Mouse (Mus musculus): ENCODE results near the gene Prr13. TPM values are rescaled to one million over a fixed set of nuclear protein-coding genes. Genes with fewer than 3 reads are reported as not detected.
A peak's percentile ranks its signal among the peaks of the same experiment; 100 is the strongest.

The Prr13 gene
- total RNA-seq, 4 experiments from 2014 or later = 42.3 to 53.7 (median 44.3) TPM

DNA sequence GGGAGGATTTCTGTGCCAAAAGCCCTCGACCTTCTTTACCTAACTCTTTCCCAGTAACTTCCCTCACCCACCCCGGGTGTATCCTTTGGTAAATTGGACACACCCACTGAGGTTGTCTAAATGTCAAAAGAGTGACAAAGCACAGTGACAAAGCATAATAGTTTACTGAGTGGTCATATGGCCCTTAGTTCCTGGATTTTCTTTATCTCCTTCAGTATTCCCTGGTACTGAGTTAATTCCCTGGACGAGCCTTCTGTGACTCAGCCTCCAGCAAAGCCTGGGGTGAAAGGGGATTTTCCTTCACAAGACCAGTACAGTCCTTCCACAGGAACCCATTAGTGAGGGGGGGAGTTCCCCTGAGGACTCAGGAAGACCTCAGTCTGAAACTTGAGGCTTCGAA, 2.1 kb downstream of the Prr13 start:
- DNase-seq (ENCODE audit: low spot score in 2 of 2) = no peak

DNA sequence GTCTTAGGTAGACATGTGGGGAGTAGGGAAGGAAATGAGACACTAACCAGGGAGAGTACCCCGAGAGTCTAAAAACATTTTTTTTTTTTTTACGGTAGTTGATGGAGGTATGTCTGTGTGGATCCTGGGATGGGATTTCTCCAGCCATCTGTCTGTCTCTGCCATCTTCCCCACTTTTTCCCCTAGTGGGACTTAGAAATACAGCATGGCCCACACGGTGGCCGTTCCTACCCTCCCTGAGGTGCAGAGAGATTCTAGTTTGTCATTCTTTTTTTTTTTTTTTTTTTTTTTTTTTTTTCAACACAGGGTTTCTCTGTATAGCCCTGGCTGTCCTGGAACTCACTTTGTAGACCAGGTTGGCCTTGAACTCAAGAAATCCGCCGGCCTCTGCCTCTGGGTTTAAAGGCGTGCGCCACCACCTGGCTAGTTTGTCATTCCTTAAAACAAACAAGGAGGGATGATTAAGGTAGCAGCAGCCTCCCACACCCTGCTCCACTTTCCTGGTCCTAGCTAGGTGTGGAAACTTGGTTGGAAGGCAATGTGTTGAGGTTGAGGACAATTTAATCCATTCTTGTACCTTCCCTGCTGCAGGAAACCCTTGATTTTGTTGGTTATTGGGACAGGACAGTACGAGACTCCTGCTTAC, 2.7 kb downstream of the Prr13 start:
- DNase-seq (ENCODE audit: low spot score in 2 of 2) = no peak

DNA sequence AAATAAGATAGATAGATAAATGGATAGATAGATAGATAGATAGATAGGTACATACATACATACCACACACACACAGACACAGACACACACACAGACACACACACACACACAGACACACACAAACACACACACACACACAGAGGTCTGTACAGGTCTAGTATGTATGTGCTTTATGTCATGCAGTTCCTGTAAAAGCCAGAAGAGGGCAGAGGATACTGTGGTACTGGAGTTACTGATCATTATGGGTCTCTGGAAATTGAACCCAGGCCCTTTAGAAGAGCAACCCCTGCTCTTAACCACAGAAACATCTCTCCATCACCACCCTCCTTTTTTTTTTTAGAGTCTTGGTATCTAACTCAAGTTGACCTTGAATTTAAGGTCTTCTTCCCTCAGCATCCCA, 4.8 kb downstream of the Prr13 start:
- DNase-seq (ENCODE audit: low spot score in 2 of 2) = no peak

DNA sequence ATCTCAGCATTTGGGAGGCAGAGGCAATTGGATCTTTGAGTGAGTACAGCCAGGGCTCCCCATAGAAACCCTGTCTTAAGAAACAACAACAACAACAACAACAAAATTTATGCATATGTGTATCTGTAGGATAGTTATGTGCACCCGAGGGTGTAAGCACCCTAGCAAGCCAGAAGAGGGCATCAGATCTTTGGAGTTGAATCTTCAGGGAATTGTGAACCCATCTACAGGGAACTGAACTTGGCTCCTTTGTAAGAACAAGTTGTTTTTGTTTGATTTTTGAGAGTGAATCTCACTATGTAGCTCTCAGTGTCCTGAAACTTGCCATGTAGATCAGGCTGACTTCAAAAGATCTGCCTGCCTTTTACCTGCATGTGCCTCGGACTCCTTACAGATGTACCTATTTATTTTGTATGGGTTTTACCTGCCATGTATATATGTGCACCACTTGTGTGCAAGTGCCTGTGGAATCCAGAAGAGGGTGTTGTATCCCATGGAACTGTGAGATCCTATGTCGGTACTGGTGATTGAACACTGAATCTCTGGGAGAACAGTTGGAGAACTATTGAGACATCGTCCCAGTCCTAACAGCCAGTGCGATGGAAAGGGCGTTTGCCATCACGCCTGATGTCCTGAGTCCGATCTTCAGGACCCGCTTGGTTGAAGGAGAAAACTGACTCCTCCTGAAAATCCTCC, 10.0 kb downstream of the Prr13 start:
- DNase-seq (ENCODE audit: low spot score in 2 of 2) = no peak

DNA sequence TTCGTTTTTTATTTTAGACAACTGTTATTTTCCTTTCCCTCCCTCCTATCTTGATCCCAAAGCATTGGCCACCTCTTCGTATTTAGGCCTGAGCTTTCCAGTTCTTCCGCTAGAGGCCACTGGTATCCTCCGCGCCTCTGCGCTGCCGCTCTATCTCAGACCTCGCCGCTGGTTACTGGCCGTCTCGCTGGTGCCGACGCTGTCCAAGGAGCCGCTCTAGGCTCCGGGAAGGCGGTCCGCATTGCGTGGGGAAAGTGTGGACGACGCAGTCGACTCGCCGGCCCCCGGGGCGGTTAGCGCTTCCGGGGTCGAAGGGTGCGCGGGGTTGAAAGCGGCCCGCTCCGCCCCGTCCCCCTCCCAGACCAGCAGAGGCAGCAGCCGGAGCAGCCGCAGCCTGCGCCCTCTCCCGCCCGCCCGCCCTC, 11.4 kb downstream of the Prr13 start, which contains the start of gene Pcbp2:
Pcbp2 (plus strand) TSS at position 357 of the 422 bp plus-strand sequence.
- DNase-seq (ENCODE audit: low spot score in 2 of 2) = peak; percentile 80 to 96

DNA sequence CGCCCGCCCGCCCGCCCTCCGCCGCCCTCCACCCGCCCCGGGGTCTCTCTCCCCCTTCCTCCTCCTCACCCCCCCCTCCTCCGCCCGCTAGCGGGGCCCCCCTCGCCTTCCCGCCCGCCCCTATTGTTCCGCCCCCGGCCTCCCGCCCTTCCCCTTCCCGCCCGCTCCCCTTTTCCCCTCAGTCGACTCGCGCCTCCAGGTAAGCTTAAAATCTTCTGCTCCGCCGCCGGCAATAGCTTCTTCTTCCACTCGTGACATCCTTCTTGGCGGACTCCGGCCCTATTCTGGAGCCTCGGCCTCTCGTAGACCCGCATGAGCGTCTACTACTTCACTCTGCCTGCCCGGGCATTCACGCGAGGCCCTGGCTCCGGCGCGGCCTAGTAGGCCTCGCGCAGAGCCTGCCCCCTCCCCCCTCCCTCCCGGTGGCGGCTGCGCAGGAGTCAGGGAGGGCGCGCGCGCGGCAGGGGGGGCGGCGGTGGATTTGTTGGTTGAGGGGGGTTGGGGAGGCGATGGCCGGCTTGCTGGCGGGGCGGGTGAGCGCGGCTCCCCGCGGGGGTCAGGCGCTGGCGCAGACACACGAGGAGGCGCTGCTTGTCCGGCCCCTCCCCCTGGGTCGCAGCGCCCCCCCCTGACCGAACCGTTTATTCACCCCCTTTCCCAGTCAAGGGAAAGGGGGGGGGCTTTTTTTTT, 11.9 kb downstream of the Prr13 start:
- peak; percentile 67 to 78 for DNase-seq (ENCODE audit: low spot score in 2 of 2)

DNA sequence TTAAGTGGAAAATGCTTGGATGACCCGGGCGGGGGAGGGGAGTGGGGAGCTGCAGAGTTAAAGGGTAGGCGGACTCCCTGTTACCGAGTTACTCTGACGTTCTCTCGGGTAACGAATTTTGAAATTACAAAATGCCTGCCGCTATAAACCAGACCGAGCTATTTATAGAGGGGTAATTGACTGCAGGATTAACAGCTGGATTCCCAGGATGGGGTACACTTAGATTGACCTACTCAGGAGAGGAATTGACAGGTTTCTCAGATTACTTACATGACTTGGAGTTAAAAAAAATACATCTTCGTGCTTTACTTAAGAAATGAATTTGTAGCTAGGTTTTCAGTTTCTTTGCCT, 12.4 kb downstream of the Prr13 start:
- no peak for DNase-seq (ENCODE audit: low spot score in 2 of 2)

DNA sequence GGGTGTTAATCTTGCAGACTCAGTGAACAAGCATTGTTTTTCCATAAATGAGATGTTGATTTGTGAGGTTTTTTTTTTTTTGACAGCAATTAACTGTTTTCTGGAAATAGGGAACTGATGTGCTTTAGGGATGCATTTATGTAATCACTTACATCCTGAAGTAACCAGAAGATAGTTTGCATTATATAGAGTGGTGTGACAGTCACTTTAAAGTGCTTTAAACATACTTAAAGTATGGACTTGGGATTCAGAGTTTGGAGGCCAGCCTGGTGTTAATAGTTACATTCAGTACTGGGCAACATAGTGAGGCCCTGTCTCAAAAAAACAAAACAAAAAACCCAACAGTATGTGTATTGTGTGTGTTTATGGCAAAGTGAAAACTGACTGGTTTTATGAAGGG, 12.9 kb downstream of the Prr13 start:
- no peak for DNase-seq (ENCODE audit: low spot score in 2 of 2)

DNA sequence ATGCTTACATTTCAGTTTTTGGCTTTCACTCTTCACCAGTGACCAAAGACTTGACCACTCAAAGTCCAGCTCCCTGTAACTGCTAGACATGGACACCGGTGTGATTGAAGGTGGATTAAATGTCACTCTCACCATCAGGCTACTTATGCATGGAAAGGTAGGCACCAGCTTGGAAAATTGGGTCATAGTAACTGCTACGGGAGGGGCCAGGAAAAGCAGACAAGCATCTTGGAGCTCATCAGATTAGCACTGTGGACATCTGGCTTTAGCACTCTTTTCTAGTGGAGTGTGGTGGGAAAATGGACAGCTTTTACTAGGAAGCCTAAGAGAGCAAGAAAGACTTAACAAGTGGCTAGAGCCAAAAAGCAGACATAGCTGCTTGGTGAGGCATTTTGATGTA, 14.4 kb downstream of the Prr13 start:
- DNase-seq (ENCODE audit: low spot score in 2 of 2) = no peak

DNA sequence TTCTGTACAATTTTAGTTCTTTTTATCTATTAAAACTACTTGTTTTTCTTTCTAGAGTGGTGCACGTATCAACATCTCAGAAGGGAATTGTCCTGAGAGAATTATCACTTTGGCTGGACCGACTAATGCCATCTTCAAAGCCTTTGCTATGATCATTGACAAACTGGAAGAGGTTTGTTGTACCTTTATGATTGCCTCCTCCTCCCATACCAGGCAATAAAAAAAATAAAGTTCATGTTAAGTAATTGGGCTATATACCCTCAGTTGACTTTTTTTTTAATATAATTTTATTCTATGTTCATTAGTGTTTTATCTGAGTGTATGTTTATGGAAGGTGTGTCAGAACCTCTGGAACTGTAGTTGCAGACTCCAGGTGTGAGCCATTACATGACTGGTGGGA, 15.7 kb downstream of the Prr13 start:
- no peak for DNase-seq (ENCODE audit: low spot score in 2 of 2)

DNA sequence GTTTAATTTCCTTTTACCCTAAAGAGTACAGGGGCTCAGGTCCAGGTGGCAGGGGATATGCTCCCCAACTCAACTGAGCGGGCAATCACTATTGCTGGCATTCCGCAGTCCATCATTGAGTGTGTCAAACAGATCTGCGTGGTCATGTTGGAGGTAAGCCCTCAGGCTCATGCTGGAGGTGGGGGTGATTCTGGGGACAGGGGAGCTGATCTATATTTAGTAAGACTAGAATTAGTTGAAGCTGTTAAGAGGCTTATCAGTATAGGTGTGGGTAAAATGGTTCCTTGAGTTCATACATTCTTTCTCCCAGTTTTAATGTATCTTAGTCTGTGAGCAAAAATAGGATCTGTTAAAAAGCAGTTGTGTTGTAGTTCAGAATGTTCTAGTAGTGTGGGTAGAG, 24.3 kb downstream of the Prr13 start:
- DNase-seq (ENCODE audit: low spot score in 2 of 2) = no peak

DNA sequence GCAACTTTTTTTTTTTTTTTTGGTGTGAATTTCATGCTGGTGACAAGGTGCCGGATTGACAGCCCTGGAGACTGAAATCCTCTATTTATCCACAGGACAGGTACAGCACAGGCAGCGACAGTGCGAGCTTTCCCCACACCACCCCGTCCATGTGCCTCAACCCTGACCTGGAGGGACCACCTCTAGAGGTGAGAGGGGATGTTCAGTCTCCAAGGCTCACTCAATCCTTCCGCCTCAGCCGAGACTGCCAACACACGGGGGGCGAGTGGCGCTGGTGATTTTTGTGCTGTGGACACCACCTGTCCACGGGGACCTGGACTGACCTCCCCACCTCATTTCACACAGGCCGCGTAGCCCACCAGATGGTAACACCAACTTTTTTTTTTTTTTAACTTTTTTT, 27.0 kb downstream of the Prr13 start:
- no peak for DNase-seq (ENCODE audit: low spot score in 2 of 2)

DNA sequence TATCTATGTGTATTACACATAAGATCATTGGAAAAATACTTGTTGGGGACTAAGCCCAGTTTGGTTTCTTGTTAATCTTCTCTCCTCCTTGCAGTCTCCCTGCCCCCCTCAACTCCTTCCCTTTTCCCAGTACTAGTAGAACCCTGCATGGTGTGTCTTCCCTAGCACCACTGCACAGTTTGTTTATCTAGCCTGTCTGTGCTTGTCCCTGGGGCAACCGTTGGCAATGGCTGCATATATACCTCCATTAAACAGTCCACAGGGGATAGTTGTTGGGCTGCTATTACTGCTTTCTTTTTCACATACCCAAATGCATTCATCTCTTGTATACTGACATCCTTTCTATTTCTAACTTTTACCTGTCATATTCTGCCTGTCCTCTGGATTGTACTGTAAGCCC, 28.8 kb downstream of the Prr13 start:
- no peak for DNase-seq (ENCODE audit: low spot score in 2 of 2)

DNA sequence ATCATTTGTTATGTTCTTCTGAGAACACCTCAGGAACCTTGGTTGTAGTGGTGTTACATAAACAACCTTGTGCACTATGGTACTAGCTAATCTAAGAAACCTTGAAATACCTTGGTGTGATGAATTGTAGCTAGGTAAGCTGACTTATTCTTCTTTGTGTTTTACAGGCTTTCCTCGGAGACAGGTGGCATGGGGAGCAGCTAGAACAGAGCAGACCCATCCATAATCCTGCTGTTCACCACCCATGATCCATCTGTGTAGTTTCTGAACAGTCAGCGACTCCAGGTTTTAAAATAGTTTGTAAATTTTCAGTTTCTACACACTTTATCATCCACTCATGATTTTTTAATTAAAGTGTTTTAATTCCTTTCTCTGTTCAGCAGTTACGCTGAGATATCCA, 39.5 kb downstream of the Prr13 start:
- no peak for DNase-seq (ENCODE audit: low spot score in 2 of 2)

DNA sequence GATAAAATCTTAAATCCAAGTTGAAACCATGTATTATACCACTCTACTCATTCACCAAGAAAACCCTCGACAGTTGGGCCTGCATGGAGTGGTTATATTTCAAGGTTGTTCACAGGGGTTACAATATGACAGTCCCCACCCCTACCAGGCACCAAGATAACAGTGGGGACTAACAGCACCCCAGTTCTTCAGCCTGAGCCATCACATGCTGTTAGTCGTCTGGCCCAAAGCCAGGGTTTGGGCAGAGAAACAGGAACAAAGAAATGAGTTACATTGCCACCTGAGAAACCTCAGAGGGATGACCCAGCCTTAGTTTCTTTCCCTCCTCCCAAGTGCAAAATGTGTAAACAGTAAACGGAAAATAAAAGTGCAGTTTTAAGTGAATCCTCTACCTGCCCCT, 40.5 kb downstream of the Prr13 start:
- DNase-seq (ENCODE audit: low spot score in 2 of 2) = no peak

DNA sequence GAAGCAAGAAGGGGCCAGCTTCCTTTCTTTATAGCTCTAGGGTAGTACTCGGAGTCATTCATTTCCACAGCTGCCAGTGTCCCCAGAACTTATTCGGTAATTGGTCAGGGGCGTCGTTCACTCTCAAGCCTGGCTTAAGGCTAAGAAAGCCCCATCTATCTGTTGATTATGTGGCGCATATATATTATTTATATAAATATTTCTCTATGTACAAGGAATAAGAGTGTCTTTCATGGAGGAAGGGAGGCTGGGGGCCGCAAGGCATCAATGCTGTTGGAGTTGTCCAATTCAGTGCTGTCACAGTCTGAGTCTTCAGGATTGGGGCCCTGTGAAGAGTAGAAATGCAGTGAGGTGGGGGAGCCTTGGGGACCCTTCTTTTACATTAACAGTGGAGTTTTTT, 41.0 kb downstream of the Prr13 start:
- no peak for DNase-seq (ENCODE audit: low spot score in 2 of 2)

DNA sequence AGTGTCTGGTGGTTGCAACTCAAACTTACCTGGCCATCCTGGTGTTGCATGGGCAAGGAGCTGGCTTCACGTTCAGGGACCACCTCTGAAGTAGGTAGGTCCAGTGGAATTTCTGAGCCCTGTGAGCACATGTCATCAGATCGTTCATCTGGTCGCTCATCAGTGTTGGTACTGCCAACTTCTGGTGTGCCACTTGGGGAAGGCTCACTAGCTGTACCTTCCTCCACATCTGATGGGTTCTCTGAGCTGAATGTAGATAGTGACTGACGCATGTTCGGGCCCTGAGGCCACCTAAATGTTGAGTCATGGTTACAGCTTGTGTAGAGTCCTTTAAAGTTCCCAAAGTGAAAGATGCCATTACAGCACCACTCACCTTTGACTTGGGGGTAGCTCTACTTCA, 41.7 kb downstream of the Prr13 start:
- DNase-seq (ENCODE audit: low spot score in 2 of 2) = no peak

DNA sequence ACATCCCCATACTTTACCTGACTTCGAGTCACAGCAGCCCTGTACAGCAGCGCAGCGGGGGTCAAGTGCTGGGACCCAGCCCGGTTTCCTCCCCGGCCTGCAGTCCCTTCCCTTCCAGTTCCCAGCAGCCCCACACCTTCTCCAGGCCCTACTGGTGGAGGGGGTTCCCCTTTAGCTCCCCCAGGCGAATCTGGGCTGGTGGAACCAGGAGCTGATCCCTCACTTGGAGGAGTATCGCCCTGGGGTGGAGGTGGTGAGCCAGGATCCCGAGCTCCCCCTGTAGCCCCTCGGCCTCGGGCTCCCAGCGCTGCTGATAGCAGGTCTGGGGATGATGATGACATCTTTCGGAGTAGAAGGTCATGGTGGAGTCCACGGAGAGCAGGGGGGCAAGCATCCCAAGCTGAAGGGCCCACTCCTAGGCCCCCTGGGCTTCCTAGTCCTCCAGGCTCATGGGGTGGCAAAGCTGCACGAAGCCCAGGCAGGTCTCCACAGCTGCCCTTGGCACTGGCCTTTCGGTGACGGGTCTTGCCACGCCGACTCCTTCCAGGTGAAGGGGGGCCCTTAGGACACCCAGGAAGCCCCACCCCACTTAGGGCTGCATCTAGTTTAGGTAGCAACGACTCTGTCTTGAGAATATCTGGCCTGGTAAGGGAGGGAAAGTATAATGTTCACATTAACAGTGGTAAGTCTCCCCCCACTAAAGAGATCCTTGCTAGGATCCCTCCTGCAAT, 42.4 kb downstream of the Prr13 start:
- no peak for DNase-seq (ENCODE audit: low spot score in 2 of 2)

DNA sequence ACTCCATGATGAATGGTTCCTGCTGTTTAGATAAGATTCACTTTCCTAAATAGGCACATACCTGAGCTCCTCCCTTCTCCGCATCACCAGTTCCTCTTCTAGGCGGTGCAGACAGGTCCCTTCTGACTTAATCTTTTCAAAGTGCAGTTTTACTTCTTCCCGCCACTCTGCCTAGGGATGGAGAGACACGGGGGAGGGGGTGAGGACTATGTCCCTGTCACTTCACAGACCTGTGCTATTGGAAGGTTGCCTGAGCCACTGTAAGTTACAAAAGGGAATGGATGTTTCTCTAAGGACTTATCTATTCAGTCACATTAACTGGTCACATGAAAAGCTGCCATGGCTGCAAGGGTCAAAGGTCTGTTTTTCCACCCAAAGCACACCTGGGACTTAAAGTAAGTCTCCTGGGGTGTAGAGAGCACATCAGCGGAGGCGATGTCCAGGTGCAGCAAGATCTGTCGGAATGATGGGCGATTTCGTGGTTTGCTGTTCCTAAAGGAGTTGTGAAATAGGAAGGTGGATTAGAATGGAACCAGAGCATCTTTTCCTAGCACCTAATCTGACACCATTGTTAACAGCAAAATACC, 43.5 kb downstream of the Prr13 start:
- no peak for DNase-seq (ENCODE audit: low spot score in 2 of 2)

DNA sequence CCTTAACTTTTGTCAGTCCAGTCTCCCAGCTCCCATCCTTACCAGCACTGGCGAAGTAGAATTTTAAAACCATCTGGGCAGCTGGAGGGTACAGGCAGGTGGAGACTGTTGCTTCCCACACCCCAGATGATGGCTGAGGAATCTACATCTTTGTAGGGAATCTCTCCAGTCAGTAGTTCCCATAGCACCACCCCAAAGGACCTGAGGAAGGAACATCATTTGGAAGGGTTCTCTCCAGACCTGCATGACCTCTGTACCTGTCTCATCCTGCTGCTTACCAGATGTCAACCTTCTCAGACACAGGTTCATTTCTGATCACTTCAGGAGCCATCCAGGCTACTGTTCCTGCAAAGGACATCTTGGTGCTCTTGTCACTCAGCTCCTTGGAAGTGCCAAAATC, 44.6 kb downstream of the Prr13 start, which contains the start of gene Gm10337:
Gm10337 (plus strand) TSS at position 276 of the 400 bp plus-strand sequence.
- DNase-seq (ENCODE audit: low spot score in 2 of 2) = no peak

DNA sequence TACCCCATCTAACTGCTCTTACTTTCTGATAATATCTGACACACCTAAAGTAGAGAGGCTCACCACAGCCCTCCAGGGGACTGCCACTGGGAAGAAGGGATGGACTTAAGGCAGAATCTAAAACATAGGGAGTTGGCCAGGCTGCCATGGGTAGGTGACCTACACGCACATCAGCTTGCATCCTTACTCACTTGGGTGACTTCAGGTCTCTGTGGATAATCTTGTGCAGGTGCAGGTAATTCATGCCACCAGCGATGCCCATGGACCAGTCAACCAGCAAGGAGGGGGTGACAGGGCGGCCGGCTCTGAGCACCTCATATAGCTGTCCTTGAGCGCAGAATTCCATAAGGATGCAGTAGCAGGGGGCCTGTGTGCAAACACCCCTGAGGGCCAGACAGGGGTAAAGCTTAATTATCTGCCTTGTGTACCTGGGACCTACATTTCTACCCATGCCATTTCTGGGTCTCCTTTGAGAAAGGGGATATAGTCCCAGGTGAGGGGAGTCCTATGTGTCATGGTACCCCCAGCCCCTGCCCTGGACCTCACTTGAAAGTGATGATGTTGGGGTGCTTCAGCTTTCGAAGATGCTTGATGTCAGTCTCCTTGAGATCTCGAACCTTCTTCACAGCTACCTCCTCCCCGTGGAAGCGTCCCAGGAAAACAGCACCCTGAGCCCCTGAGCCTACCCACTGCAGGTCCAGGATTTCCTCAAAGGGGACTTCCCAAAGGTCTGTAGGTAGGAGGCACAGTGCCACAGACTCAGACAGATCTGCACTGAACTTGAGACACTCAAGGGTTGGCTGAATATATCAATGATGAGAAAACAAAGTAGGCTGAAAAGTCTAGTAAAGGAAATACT, 45.3 kb downstream of the Prr13 start:
- no peak for DNase-seq (ENCODE audit: low spot score in 2 of 2)

Data from left cerebral cortex, adult 8-10 months (tissue).